Mouse (Mus musculus) C2C12 (cell line): Measurements from ENCODE around the gene Rnf220.

Experiments
- CTCF ChIP-seq: IDR thresholded peaks from one replicate; pipeline ENCODE4 v1.5.1; 2011; ENCODE audit not compliant: control insufficient read depth, insufficient read depth, insufficient read length
- USF1 ChIP-seq: IDR thresholded peaks from one replicate; pipeline ENCODE4 v1.6.1; 2011; ENCODE audit warnings: low read depth, mild to moderate bottlenecking, control low read depth, moderate library complexity

DNA sequence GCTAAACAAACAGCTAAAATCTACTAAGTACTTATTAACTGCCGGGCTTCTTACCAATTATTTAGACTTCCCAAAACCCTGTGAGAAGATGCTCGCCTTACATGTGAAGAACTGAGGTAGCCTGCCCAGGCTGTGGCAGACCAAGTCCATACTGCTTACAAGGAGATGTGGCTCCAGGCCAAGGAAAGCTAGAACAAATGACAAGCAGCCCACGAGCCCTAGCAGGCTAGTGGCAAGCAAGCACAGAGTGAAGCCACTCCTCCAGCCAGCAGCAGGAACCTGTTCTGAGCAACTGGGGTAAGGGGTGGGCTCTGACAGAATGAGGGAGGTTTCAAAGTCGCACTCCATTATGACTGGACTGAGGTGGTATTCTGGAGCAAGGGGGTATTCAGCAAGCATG, 222.1 kb downstream of the Rnf220 start:
- TF ChIP-seq CTCF (no peak), USF1 (no peak)
